ENCODE assay signal across 9 mouse cellular contexts in the genomic region with DNA sequence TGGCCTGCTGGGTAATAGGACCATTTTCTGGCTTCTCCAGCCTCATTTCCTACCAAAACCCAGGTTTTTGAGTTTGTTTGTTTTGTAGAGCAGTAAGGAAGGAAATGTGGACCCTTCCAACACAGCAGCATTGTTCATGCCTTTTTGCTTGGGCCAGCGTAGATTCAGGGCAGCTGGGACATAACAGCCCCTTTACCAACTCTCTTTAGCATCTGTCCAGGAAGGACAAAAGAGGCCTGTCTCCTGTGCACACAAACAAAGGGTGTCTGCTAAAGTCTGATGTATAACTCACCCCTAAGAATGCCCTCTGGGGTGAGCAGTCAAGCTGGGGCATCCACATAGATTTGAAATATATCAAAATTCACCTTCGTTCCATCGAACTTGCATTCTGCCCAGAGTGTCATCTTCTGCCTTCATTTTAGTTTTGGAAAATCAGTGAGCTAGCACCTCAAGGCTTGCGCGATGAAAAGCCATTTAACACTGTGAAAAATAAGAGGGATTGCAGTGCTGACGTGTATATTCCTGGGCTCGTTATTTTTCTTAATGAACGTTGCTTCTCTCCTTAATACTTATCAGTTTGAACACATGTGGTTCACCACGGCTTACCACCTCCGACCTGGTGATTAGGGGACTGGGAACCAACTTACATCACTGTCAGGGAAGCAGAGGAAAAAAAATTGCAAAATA.
A peak's percentile ranks its signal among the peaks of the same experiment; 100 is the strongest.
DNase-seq lines count a peak whose midpoint lies in the region; ATAC-seq lines count a peak whose summit lies in the region.
"Had no signal": no experiment of that assay in that cellular context is flagged by ENCODE, and none has a peak within 500 bp of the region (broad histone marks: within the 10 kb centered on the region; RNA-seq: fewer than 3 reads in every experiment).

No protein-coding gene starts in this region.

- no peak overlapping the region for H3K4me3 ChIP-seq in heart, embryonic 10.5 days
- no peak overlapping the region for H3K4me3 ChIP-seq in embryonic facial prominence, embryonic 12.5 days
- H3K4me3 ChIP-seq in hindbrain, embryonic 11.5 days (ENCODE audit: low read depth, low read length) = no peak overlapping the region
- peak overlapping the region; percentile 18 for H3K4me3 ChIP-seq in midbrain, embryonic 16.5 days (ENCODE audit: low read depth, low read length)

- ATAC-seq in embryonic facial prominence, embryonic 12.5 days (ENCODE audit: insufficient number of reproducible peaks, insufficient read depth, low FRiP score, low TSS enrichment) = no peak
- ATAC-seq in hindbrain, embryonic 11.5 days (ENCODE audit: low FRiP score) = peak; percentile 71
- ATAC-seq in midbrain, embryonic 16.5 days = peak; percentile 58
- no peak for ATAC-seq in inflammation-experienced regulatory T-cells, adult 6 months

- H3K9me3 ChIP-seq in heart, embryonic 10.5 days = no peaks in the 10 kb centered on the region
- no peaks in the 10 kb centered on the region for H3K9me3 ChIP-seq in embryonic facial prominence, embryonic 12.5 days
- no peaks in the 10 kb centered on the region for H3K9me3 ChIP-seq in hindbrain, embryonic 11.5 days (ENCODE audit: control insufficient read depth, low read length)
- no peaks in the 10 kb centered on the region for H3K9me3 ChIP-seq in midbrain, embryonic 16.5 days (replicated peaks; ENCODE audit: control insufficient read depth, low read length, poor library complexity, severe bottlenecking)

- DNase-seq in heart, embryonic 10.5 days (ENCODE audit: low spot score) = no peak
- no peak for DNase-seq in heart, postnatal 14 days
- peak; percentile 46 for DNase-seq in hindbrain, embryonic 11.5 days (ENCODE audit: low spot score)
- no peak for DNase-seq in spleen, postnatal 14 days (ENCODE audit: low spot score in 2 of 2)
- no peak for DNase-seq in thymus, postnatal 4 days
- DNase-seq: layer of hippocampus, postnatal 36 days had no signal

- H3K4me2 ChIP-seq in embryonic facial prominence, embryonic 12.5 days (replicated peaks) = peak overlapping the region; percentile 34; the same call in 1 of the 2 replicates
- peak overlapping the region; percentile 27; the same call in 1 of the 2 replicates for H3K4me2 ChIP-seq in hindbrain, embryonic 11.5 days (replicated peaks; ENCODE audit: low read depth, low read length)
- peak overlapping the region; percentile 52 for H3K4me2 ChIP-seq in midbrain, embryonic 16.5 days (ENCODE audit: low read length)

- peaks cover 34% of the 10 kb centered on the region for H3K4me1 ChIP-seq in heart, embryonic 10.5 days
- 0 out of 2 replicates have a peak, but pooled peaks cover 5% of the 10 kb centered on the region for H3K4me1 ChIP-seq in embryonic facial prominence, embryonic 12.5 days
- peaks cover 5% of the 10 kb centered on the region; the same call in 1 of the 2 replicates for H3K4me1 ChIP-seq in hindbrain, embryonic 11.5 days (replicated peaks; ENCODE audit: control insufficient read depth, insufficient read depth, low read length)
- peaks cover 16% of the 10 kb centered on the region for H3K4me1 ChIP-seq in midbrain, embryonic 16.5 days (ENCODE audit: control insufficient read depth, insufficient read depth, low read length)

- no peaks in the 10 kb centered on the region for H3K27me3 ChIP-seq in heart, embryonic 10.5 days (ENCODE audit: insufficient read depth, poor library complexity, severe bottlenecking)
- no peaks in the 10 kb centered on the region for H3K27me3 ChIP-seq in embryonic facial prominence, embryonic 12.5 days
- H3K27me3 ChIP-seq in hindbrain, embryonic 11.5 days (ENCODE audit: control insufficient read depth, insufficient read depth, low read length) = no peaks in the 10 kb centered on the region
- H3K27me3 ChIP-seq in midbrain, embryonic 16.5 days (ENCODE audit: control insufficient read depth, insufficient read depth, low read depth, low read length) = no peaks in the 10 kb centered on the region

- H3K36me3 ChIP-seq in heart, embryonic 10.5 days = no peaks in the 10 kb centered on the region
- H3K36me3 ChIP-seq in embryonic facial prominence, embryonic 12.5 days = no peaks in the 10 kb centered on the region
- H3K36me3 ChIP-seq in hindbrain, embryonic 11.5 days (ENCODE audit: control insufficient read depth, insufficient read depth, low read length) = no peaks in the 10 kb centered on the region
- H3K36me3 ChIP-seq in midbrain, embryonic 16.5 days (ENCODE audit: control insufficient read depth, insufficient read depth, low read length) = no peaks in the 10 kb centered on the region

- no peak overlapping the region for H3K9ac ChIP-seq in embryonic facial prominence, embryonic 12.5 days
- H3K9ac ChIP-seq in hindbrain, embryonic 11.5 days (ENCODE audit: low read depth, low read length) = no peak overlapping the region
- H3K9ac ChIP-seq in midbrain, embryonic 16.5 days (ENCODE audit: low read depth, low read length) = peak overlapping the region; percentile 21

- intact Hi-C loops in heart, postnatal 14 days (cut with DNase I) = no loop called here

- peak overlapping the region; percentile 81 for H3K27ac ChIP-seq in heart, embryonic 10.5 days
- H3K27ac ChIP-seq in embryonic facial prominence, embryonic 12.5 days = no peak overlapping the region
- H3K27ac ChIP-seq in hindbrain, embryonic 11.5 days (ENCODE audit: low read depth, low read length) = peak overlapping the region; percentile 54
- peak overlapping the region; percentile 43; the same call in 1 of the 2 replicates for H3K27ac ChIP-seq in midbrain, embryonic 16.5 days (ENCODE audit: low read length)

- WGBS in heart, embryonic 10.5 days = 54% methylated on average over 10 of the region's 10 CpGs
- WGBS in embryonic facial prominence, embryonic 12.5 days = 50% methylated on average over 10 of the region's 10 CpGs
- 38% methylated on average over 10 of the region's 10 CpGs for WGBS in hindbrain, embryonic 11.5 days
- 32% methylated on average over 10 of the region's 10 CpGs for WGBS in midbrain, embryonic 16.5 days

Comparison
In these comparisons a context has a peak if more than half of its experiments do, and no peak if none do; other contexts are left out.
1. ATAC-seq: peak in hindbrain, embryonic 11.5 days (single experiment) and midbrain, embryonic 16.5 days (single experiment); none in embryonic facial prominence, embryonic 12.5 days (single experiment) and inflammation-experienced regulatory T-cells, adult 6 months (single experiment).
2. Peak in every context shown above with its lines, with median percentiles within 50 percentile points of each other: H3K4me2 ChIP-seq.